Mouse (Mus musculus): Measurements from ENCODE around the gene Gpr132. TPM values are rescaled to one million over a fixed set of nuclear protein-coding genes. Genes with fewer than 3 reads are reported as not detected.

Gene Gpr132
- polyA plus RNA-seq, 1 experiment from 2014 or later = 0.08 TPM

Other genes with a start within 250 kb of the Gpr132 start
- 7.7 and 7.9 TPM in 2 replicates for gene Adssl1, start 248.2 kb downstream of the Gpr132 start, polyA plus RNA-seq (2015; fragmentation: Nextera tagmentation; extraction: Ambion mirVana)
- gene Siva1, start 223.5 kb downstream of the Gpr132 start, polyA plus RNA-seq (2015; fragmentation: Nextera tagmentation; extraction: Ambion mirVana) = 48.1 and 57.5 TPM in 2 replicates
- 55.6 and 62.3 TPM in 2 replicates for gene Akt1, start 193.3 kb downstream of the Gpr132 start, polyA plus RNA-seq (2015; fragmentation: Nextera tagmentation; extraction: Ambion mirVana)
- 2.4 and 4.0 TPM in 2 replicates for gene Zbtb42, start 189.4 kb downstream of the Gpr132 start, polyA plus RNA-seq (2015; fragmentation: Nextera tagmentation; extraction: Ambion mirVana)
- gene Cep170b, start 147.8 kb downstream of the Gpr132 start, polyA plus RNA-seq (2015; fragmentation: Nextera tagmentation; extraction: Ambion mirVana) = 29.5 and 30.6 TPM in 2 replicates
- gene Pld4, start 107.6 kb downstream of the Gpr132 start, polyA plus RNA-seq (2015; fragmentation: Nextera tagmentation; extraction: Ambion mirVana) = 5.6 and 7.0 TPM in 2 replicates
- 3.4 and 3.7 TPM in 2 replicates for gene Ahnak2, start 65.6 kb downstream of the Gpr132 start, polyA plus RNA-seq (2015; fragmentation: Nextera tagmentation; extraction: Ambion mirVana)
- gene Clba1, start 59.3 kb downstream of the Gpr132 start, polyA plus RNA-seq (2015; fragmentation: Nextera tagmentation; extraction: Ambion mirVana) = 21.7 and 24.2 TPM in 2 replicates
- 31.3 and 36.7 TPM in 2 replicates for gene Cdca4, start 38.8 kb downstream of the Gpr132 start, polyA plus RNA-seq (2015; fragmentation: Nextera tagmentation; extraction: Ambion mirVana)
- gene Jag2, start 61.5 kb upstream of the Gpr132 start, polyA plus RNA-seq (2015; fragmentation: Nextera tagmentation; extraction: Ambion mirVana) = 10.7 and 11.1 TPM in 2 replicates
- gene Nudt14, start 73.9 kb upstream of the Gpr132 start, polyA plus RNA-seq (2015; fragmentation: Nextera tagmentation; extraction: Ambion mirVana) = 54.2 and 57.3 TPM in 2 replicates
- gene Btbd6, start 108.3 kb upstream of the Gpr132 start, polyA plus RNA-seq (2015; fragmentation: Nextera tagmentation; extraction: Ambion mirVana) = 54.3 and 55.8 TPM in 2 replicates
- gene Brf1, start 132.5 kb upstream of the Gpr132 start, polyA plus RNA-seq (2015; fragmentation: Nextera tagmentation; extraction: Ambion mirVana) = 40.5 and 43.1 TPM in 2 replicates
- 20.4 and 27.8 TPM in 2 replicates for gene Pacs2, start 146.3 kb upstream of the Gpr132 start, polyA plus RNA-seq (2015; fragmentation: Nextera tagmentation; extraction: Ambion mirVana)
- not detected in 2 replicates for gene Tex22, start 206.3 kb upstream of the Gpr132 start, polyA plus RNA-seq (2015; fragmentation: Nextera tagmentation; extraction: Ambion mirVana)
- gene Mta1, start 230.1 kb upstream of the Gpr132 start, polyA plus RNA-seq (2015; fragmentation: Nextera tagmentation; extraction: Ambion mirVana) = 13.4 and 14.6 TPM in 2 replicates

All from hindbrain, embryonic 16.5 days (tissue).